Comparison of ENCODE assay signal across 20 mouse cellular contexts in the genomic region with DNA sequence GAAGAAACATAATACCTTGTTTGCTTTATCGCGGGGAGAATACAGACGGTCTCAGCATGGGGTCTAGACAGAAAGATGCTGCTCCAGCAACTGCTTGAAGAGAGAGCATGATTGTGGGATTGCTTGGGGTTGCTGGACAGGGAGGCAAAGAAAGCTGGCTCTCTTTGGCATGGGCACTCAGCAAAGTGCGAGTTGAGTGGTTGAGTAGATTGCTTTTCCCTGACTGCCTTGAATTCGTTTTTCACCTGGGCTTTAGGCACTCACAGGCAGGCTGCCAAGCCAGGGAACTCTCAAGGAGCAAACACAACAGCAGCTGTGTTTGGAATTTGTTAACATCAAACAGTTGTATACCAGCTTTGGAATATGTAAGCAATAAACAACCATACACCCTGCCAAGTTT. TPM values are rescaled to one million over a fixed set of nuclear protein-coding genes. Genes with fewer than 3 reads are reported as not detected.
A peak's percentile ranks its signal among the peaks of the same experiment; 100 is the strongest.
DNase-seq lines count a peak whose midpoint lies in the region; ATAC-seq lines count a peak whose summit lies in the region.
"Had no signal": no experiment of that assay in that cellular context is flagged by ENCODE, and none has a peak within 500 bp of the region (broad histone marks: within the 10 kb centered on the region; RNA-seq: fewer than 3 reads in every experiment).

A gene (minus strand): TSS at position 101 of the 400 bp plus-strand sequence.

- no peaks in the 10 kb centered on the region for H3K27me3 ChIP-seq in embryonic facial prominence, embryonic 14.5 days (replicated peaks; ENCODE audit: control insufficient read depth, insufficient read depth, low read length)
- no peaks in the 10 kb centered on the region for H3K27me3 ChIP-seq in embryonic facial prominence, embryonic 10.5 days (replicated peaks; ENCODE audit: low read depth, poor library complexity, severe bottlenecking)
- no peaks in the 10 kb centered on the region for H3K27me3 ChIP-seq in midbrain, embryonic 16.5 days (ENCODE audit: control insufficient read depth, insufficient read depth, low read depth, low read length)
- no peaks in the 10 kb centered on the region for H3K27me3 ChIP-seq in midbrain, embryonic 14.5 days (ENCODE audit: control insufficient read depth, insufficient read depth, low read length)
- H3K27me3 ChIP-seq: CH12.LX; embryonic facial prominence, embryonic 15.5 days; hindbrain, embryonic 13.5 days; lung, embryonic 15.5 days had no signal

- H3K36me3 ChIP-seq in embryonic facial prominence, embryonic 14.5 days (ENCODE audit: control insufficient read depth, insufficient read depth, low read length) = no peaks in the 10 kb centered on the region
- no peaks in the 10 kb centered on the region for H3K36me3 ChIP-seq in embryonic facial prominence, embryonic 10.5 days (replicated peaks)
- H3K36me3 ChIP-seq in midbrain, embryonic 16.5 days (ENCODE audit: control insufficient read depth, insufficient read depth, low read length) = no peaks in the 10 kb centered on the region
- no peaks in the 10 kb centered on the region for H3K36me3 ChIP-seq in midbrain, embryonic 14.5 days (ENCODE audit: control insufficient read depth, insufficient read depth, low read length)
- H3K36me3 ChIP-seq: embryonic facial prominence, embryonic 15.5 days; hindbrain, embryonic 13.5 days; lung, embryonic 15.5 days had no signal

- no peak within 1 kb of the TSS for H3K4me2 ChIP-seq in embryonic facial prominence, embryonic 14.5 days (ENCODE audit: low read depth, low read length)
- no peak within 1 kb of the TSS for H3K4me2 ChIP-seq in midbrain, embryonic 16.5 days (ENCODE audit: low read length)
- H3K4me2 ChIP-seq in midbrain, embryonic 14.5 days (ENCODE audit: low read length) = no peak within 1 kb of the TSS
- H3K4me2 ChIP-seq: embryonic facial prominence, embryonic 15.5 days; hindbrain, embryonic 13.5 days; liver, embryonic 11.5 days; lung, embryonic 15.5 days had no signal

- H3K4me3 ChIP-seq in embryonic facial prominence, embryonic 14.5 days (ENCODE audit: low read depth, low read length) = no peak within 1 kb of the TSS
- no peak within 1 kb of the TSS for H3K4me3 ChIP-seq in embryonic facial prominence, embryonic 10.5 days
- no peak within 1 kb of the TSS for H3K4me3 ChIP-seq in midbrain, embryonic 16.5 days (ENCODE audit: low read depth, low read length)
- no peak within 1 kb of the TSS for H3K4me3 ChIP-seq in midbrain, embryonic 14.5 days (replicated peaks; ENCODE audit: low read depth, low read length)
- H3K4me3 ChIP-seq: embryonic facial prominence, embryonic 15.5 days; hindbrain, embryonic 13.5 days; lung, embryonic 15.5 days had no signal

- intact Hi-C loops in left cerebral cortex, postnatal 25 days (cut with DNase I) = no loop called here

- 46% methylated on average over 5 of the region's 5 CpGs for WGBS in embryonic facial prominence, embryonic 14.5 days
- WGBS in embryonic facial prominence, embryonic 10.5 days = 69% methylated on average over 5 of the region's 5 CpGs
- 76% methylated on average over 5 of the region's 5 CpGs for WGBS in midbrain, embryonic 16.5 days
- WGBS in midbrain, embryonic 14.5 days = 73% methylated on average over 5 of the region's 5 CpGs

- H3K9me3 ChIP-seq in embryonic facial prominence, embryonic 14.5 days (ENCODE audit: control insufficient read depth, low read length) = no peaks in the 10 kb centered on the region
- H3K9me3 ChIP-seq in embryonic facial prominence, embryonic 10.5 days = no peaks in the 10 kb centered on the region
- H3K9me3 ChIP-seq in midbrain, embryonic 16.5 days (replicated peaks; ENCODE audit: control insufficient read depth, low read length, poor library complexity, severe bottlenecking) = no peaks in the 10 kb centered on the region
- H3K9me3 ChIP-seq in midbrain, embryonic 14.5 days (ENCODE audit: control insufficient read depth, low read length) = no peaks in the 10 kb centered on the region
- H3K9me3 ChIP-seq: embryonic facial prominence, embryonic 15.5 days; hindbrain, embryonic 13.5 days; lung, embryonic 15.5 days had no signal

- no peak within 1 kb of the TSS for H3K27ac ChIP-seq in embryonic facial prominence, embryonic 14.5 days (replicated peaks; ENCODE audit: low read depth, low read length)
- H3K27ac ChIP-seq in embryonic facial prominence, embryonic 10.5 days (replicated peaks) = no peak within 1 kb of the TSS
- 0 out of 2 replicates have a peak within 1 kb of the TSS, but pooled peaks have one; percentile 53 for H3K27ac ChIP-seq in midbrain, embryonic 16.5 days (ENCODE audit: low read length)
- no peak within 1 kb of the TSS for H3K27ac ChIP-seq in midbrain, embryonic 14.5 days (replicated peaks; ENCODE audit: low read depth, low read length)
- H3K27ac ChIP-seq: embryonic facial prominence, embryonic 15.5 days; hindbrain, embryonic 13.5 days; lung, embryonic 15.5 days had no signal

- no peak for ATAC-seq in embryonic facial prominence, embryonic 14.5 days (ENCODE audit: low read depth)
- ATAC-seq in midbrain, embryonic 16.5 days = no peak
- no peak for ATAC-seq in midbrain, embryonic 14.5 days (ENCODE audit: low FRiP score, low TSS enrichment)

- no peaks in the 10 kb centered on the region for H3K4me1 ChIP-seq in embryonic facial prominence, embryonic 14.5 days (ENCODE audit: control insufficient read depth, insufficient read depth, low read length)
- no peaks in the 10 kb centered on the region for H3K4me1 ChIP-seq in embryonic facial prominence, embryonic 10.5 days
- H3K4me1 ChIP-seq in midbrain, embryonic 16.5 days (ENCODE audit: control insufficient read depth, insufficient read depth, low read length) = no peaks in the 10 kb centered on the region
- no peaks in the 10 kb centered on the region for H3K4me1 ChIP-seq in midbrain, embryonic 14.5 days (ENCODE audit: control insufficient read depth, insufficient read depth, low read length)
- H3K4me1 ChIP-seq: embryonic facial prominence, embryonic 15.5 days; hindbrain, embryonic 13.5 days; lung, embryonic 15.5 days had no signal

- DNase-seq in embryonic facial prominence, embryonic 14.5 days (ENCODE audit: low spot score) = peak; percentile 8
- DNase-seq in embryonic facial prominence, embryonic 10.5 days (ENCODE audit: low spot score) = no peak
- no peak for DNase-seq in layer of hippocampus, adult 8-10 months (ENCODE audit: low spot score in 2 of 2)
- no peak for DNase-seq in layer of hippocampus, postnatal 14 days (ENCODE audit: low spot score in 2 of 2)
- no peak for DNase-seq in midbrain, embryonic 14.5 days
- DNase-seq in left cerebral cortex, postnatal 25 days (ENCODE audit: low spot score in 2 of 2) = no peak
- DNase-seq in embryo, embryonic 11 days = no peak
- DNase-seq: adrenal gland, adult 8-10 months; cerebellum, adult 11 months; gastrocnemius, postnatal 25 days; heart, postnatal 10 days; kidney, adult 2 months; layer of hippocampus, postnatal 36 days; thymus, postnatal 14 days had no signal

- H3K9ac ChIP-seq in embryonic facial prominence, embryonic 14.5 days (ENCODE audit: low read depth, low read length) = no peak within 1 kb of the TSS
- no peak within 1 kb of the TSS for H3K9ac ChIP-seq in midbrain, embryonic 16.5 days (ENCODE audit: low read depth, low read length)
- no peak within 1 kb of the TSS for H3K9ac ChIP-seq in midbrain, embryonic 14.5 days (replicated peaks; ENCODE audit: low read length)
- H3K9ac ChIP-seq: embryonic facial prominence, embryonic 15.5 days; hindbrain, embryonic 13.5 days; lung, embryonic 15.5 days had no signal

RNA-seq across cellular contexts. Expression of the gene that starts here (rescaled TPM):
- polyA plus RNA-seq in embryonic facial prominence, embryonic 14.5 days (2014; fragmentation: Nextera tagmentation; extraction: Ambion mirVana) = 4.1 and 4.6 TPM in 2 replicates
- polyA plus RNA-seq in embryonic facial prominence, embryonic 10.5 days (2016; fragmentation: Nextera tagmentation; extraction: Ambion mirVana) = 4.6 and 4.9 TPM in 2 replicates
- 10 to 100 TPM in 3 of 4 experiments, 1 to 10 TPM in 1; 9.4 to 11.0 (median 10.6) TPM for total RNA-seq in layer of hippocampus, adult 8-10 months (2022)
- 1 to 10 TPM; 9.3 to 9.4 TPM for total RNA-seq in layer of hippocampus, postnatal 14 days (2021)
- 3.8 and 5.5 TPM in 2 replicates for polyA plus RNA-seq in midbrain, embryonic 16.5 days (2015; fragmentation: Nextera tagmentation; extraction: Ambion mirVana)
- 2.8 and 3.0 TPM in 2 replicates for polyA plus RNA-seq in midbrain, embryonic 14.5 days (2014; fragmentation: Nextera tagmentation; extraction: Ambion mirVana)
- total RNA-seq in left cerebral cortex, postnatal 25 days (2021) = 10 to 100 TPM; 13.7 to 16.3 TPM
